Mouse (Mus musculus) spleen, adult 2 months (tissue): ENCODE data around the gene Scnn1a.

Source experiments
- CTCF ChIP-seq: fragments of 200-500 bp; IDR thresholded peaks from 2 replicates; pipeline ENCODE4 v1.5.1; 2011; ENCODE audit warnings: mild to moderate bottlenecking, inconsistent platforms; ENCODE audit not compliant: insufficient read depth, insufficient read length, insufficient replicate concordance; ENCODE audit errors: extremely low read depth
- POLR2A ChIP-seq: fragments of 200-500 bp; IDR thresholded peaks from 2 replicates; pipeline ENCODE4 v1.6.1; 2011; ENCODE audit warnings: low read depth, low read length, inconsistent platforms

DNA sequence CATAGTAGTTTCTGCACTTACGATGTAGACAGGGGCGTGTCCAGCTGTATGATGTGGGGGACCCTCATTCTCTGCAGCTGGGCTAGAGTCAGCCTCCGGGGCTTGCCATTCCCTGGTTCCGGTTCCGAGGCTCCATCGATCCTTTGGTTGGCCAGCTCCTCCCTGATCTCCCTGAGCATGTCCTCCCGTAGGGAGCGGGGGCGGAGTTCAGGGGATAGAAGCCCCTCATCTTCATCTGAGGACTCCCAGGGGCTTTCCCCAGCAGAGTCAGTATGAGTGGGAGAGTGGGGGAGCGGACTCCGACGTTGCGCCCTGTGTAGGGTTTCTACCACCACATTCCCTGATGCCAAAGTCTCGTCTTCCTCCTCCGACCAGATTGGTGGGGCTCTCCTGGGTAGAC, 42.6 kb downstream of the Scnn1a start:
- TF ChIP-seq CTCF (no peak), POLR2A (no peak)
